Mouse (Mus musculus) midbrain, embryonic 11.5 days (tissue): ENCODE measurements around the gene Tomm34. TPM values are rescaled to one million over a fixed set of nuclear protein-coding genes. Genes with fewer than 3 reads are reported as not detected.
A peak's percentile ranks its signal among the peaks of the same experiment; 100 is the strongest.

Experiments used
- ATAC-seq: fragments of 200-750 bp; cut with Nextera tagmentation; 2 replicates; pipeline ENCODE4 v1.8.0; 2017; ENCODE audit warnings: moderate TSS enrichment, moderate library complexity; ENCODE audit not compliant: low FRiP score
- DNase-seq: peaks from one replicate; pipeline ENCODE4 v3.0.0; 2015; ENCODE audit warnings: low spot score; ENCODE audit errors: missing footprints
- H3K27ac ChIP-seq: fragments of 300-500 bp; sonication (generic); 2 replicates; pipeline ENCODE4 v1.5.1; 2014; ENCODE audit warnings: low read depth, low read length
- H3K27me3 ChIP-seq: fragments of 300-500 bp; sonication (generic); 2 replicates; pipeline ENCODE4 v1.6.1; 2014; ENCODE audit warnings: mild to moderate bottlenecking, low read length, moderate library complexity, mixed read lengths; ENCODE audit not compliant: control insufficient read depth, insufficient read depth
- H3K36me3 ChIP-seq: fragments of 300-500 bp; sonication (generic); 2 replicates; pipeline ENCODE4 v1.6.1; 2014; ENCODE audit warnings: mild to moderate bottlenecking, low read length, moderate library complexity, mixed read lengths; ENCODE audit not compliant: control insufficient read depth, insufficient read depth
- H3K4me1 ChIP-seq: fragments of 300-500 bp; sonication (generic); 2 replicates; pipeline ENCODE4 v1.6.1; 2014; ENCODE audit warnings: low read length; ENCODE audit not compliant: control insufficient read depth, insufficient read depth
- H3K4me2 ChIP-seq: fragments of 300-500 bp; sonication (generic); 2 replicates; pipeline ENCODE4 v1.6.1; 2014; ENCODE audit warnings: mild to moderate bottlenecking, moderate library complexity
- H3K4me3 ChIP-seq: fragments of 300-500 bp; sonication (generic); 2 replicates; pipeline ENCODE4 v1.5.1; 2014; ENCODE audit warnings: low read depth, low read length
- H3K9ac ChIP-seq: fragments of 300-500 bp; sonication (generic); 2 replicates; pipeline ENCODE4 v1.6.1; 2014; ENCODE audit warnings: low read length
- H3K9me3 ChIP-seq: fragments of 300-500 bp; sonication (generic); 2 replicates; pipeline ENCODE4 v1.6.1; 2016; ENCODE audit warnings: low read length; ENCODE audit not compliant: control insufficient read depth
- WGBS: fragments of 180-500 bp; shearing (Covaris S2); extraction: QIAGEN DNeasy Blood & Tissue Kit; methylation state at CpG from one replicate; pipeline ENCODE4 v1.1.7; 2014; 5-methylcytosine and 5-hydroxymethylcytosine counted together
- polyA plus RNA-seq: library from polyadenylated mRNA; unstranded; fragments of >200 nt; fragmentation: Nextera tagmentation; extraction: Ambion mirVana; gene quantifications from 2 replicates; pipeline ENCODE4 v1.2.1, GENCODE M21; 2014

Gene Tomm34
- polyA plus RNA-seq, 1 experiment from 2014 or later = 48.2 TPM

GRCm38 (mm10) chr2:164103501-164103900 lies 32.5 kb upstream of the Tomm34 start:
- ATAC-seq = no peak
- 39% methylated on average over 4 of the region's 4 CpGs for WGBS
- peak; percentile 89 for DNase-seq
- H3K27me3 ChIP-seq = no peaks in the 10 kb centered on the region
- peaks cover 7% of the 10 kb centered on the region for H3K4me1 ChIP-seq
- H3K4me2 ChIP-seq = no peak overlapping the region
- no peaks in the 10 kb centered on the region for H3K9me3 ChIP-seq
- no peak overlapping the region for H3K9ac ChIP-seq
- H3K4me3 ChIP-seq = no peak overlapping the region
- H3K27ac ChIP-seq = no peak overlapping the region
- H3K36me3 ChIP-seq = peaks cover 14% of the 10 kb centered on the region

- H3K27me3 ChIP-seq = no peaks in the 10 kb centered on the region
- no peak for ATAC-seq
- DNase-seq = no peak
- no peak overlapping the region for H3K9ac ChIP-seq
- peaks cover 16% of the 10 kb centered on the region for H3K36me3 ChIP-seq
- 88% methylated on average over 3 of the region's 3 CpGs for WGBS
- no peak overlapping the region for H3K4me2 ChIP-seq
- no peak overlapping the region for H3K4me3 ChIP-seq
- H3K9me3 ChIP-seq = no peaks in the 10 kb centered on the region
- no peak overlapping the region for H3K27ac ChIP-seq
- peaks cover 2% of the 10 kb centered on the region; the same call in 1 of the 2 replicates for H3K4me1 ChIP-seq
Measured at GRCm38 (mm10) chr2:164102366-164102765, 31.4 kb upstream of the Tomm34 start.

- no peak for ATAC-seq
- Histone ChIP-seq H3K9me3 (no peaks in the 10 kb centered on the region), H3K9ac (no peak overlapping the region), H3K27ac (no peak overlapping the region), H3K27me3 (no peaks in the 10 kb centered on the region), H3K4me1 (peaks cover 2% of the 10 kb centered on the region; the same call in 1 of the 2 replicates), H3K36me3 (peaks cover 16% of the 10 kb centered on the region), H3K4me2 (no peak overlapping the region), H3K4me3 (no peak overlapping the region)
- DNase-seq = peak; percentile 49
- WGBS = 89% methylated on average over 1 of the region's 1 CpGs
Measured at GRCm38 (mm10) chr2:164101936-164102335, 31.0 kb upstream of the Tomm34 start.

- Histone ChIP-seq H3K9ac (no peak overlapping the region), H3K4me2 (no peak overlapping the region), H3K4me3 (no peak overlapping the region), H3K27me3 (no peaks in the 10 kb centered on the region), H3K27ac (no peak overlapping the region), H3K9me3 (no peaks in the 10 kb centered on the region), H3K36me3 (peaks cover 16% of the 10 kb centered on the region), H3K4me1 (no peaks in the 10 kb centered on the region)
- ATAC-seq = no peak
- DNase-seq = peak; percentile 37
- 95% methylated on average over 11 of the region's 11 CpGs for WGBS
Measured at GRCm38 (mm10) chr2:164098603-164099250, 27.8 kb upstream of the Tomm34 start.

- no peak for DNase-seq
- Histone ChIP-seq H3K4me2 (no peak overlapping the region), H3K9me3 (no peaks in the 10 kb centered on the region), H3K27ac (no peak overlapping the region), H3K36me3 (peaks cover 3% of the 10 kb centered on the region; the same call in 1 of the 2 replicates), H3K9ac (no peak overlapping the region), H3K4me3 (no peak overlapping the region), H3K4me1 (no peaks in the 10 kb centered on the region), H3K27me3 (no peaks in the 10 kb centered on the region)
- 84% methylated on average over 7 of the region's 7 CpGs for WGBS
- ATAC-seq = no peak
Measured at GRCm38 (mm10) chr2:164094152-164094551, 23.2 kb upstream of the Tomm34 start.

- WGBS = 89% methylated on average over 4 of the region's 4 CpGs
- ATAC-seq (no peak), DNase-seq (peak; percentile 49)
- Histone ChIP-seq H3K4me3 (no peak overlapping the region), H3K4me1 (no peaks in the 10 kb centered on the region), H3K9ac (no peak overlapping the region), H3K27me3 (no peaks in the 10 kb centered on the region), H3K4me2 (no peak overlapping the region), H3K9me3 (no peaks in the 10 kb centered on the region), H3K27ac (no peak overlapping the region), H3K36me3 (peaks cover 9% of the 10 kb centered on the region)
Measured at GRCm38 (mm10) chr2:164089508-164089907, 18.5 kb upstream of the Tomm34 start.

GRCm38 (mm10) chr2:164087416-164088017 lies 16.5 kb upstream of the Tomm34 start:
- H3K9ac ChIP-seq = no peak overlapping the region
- ATAC-seq = no peak
- H3K4me1 ChIP-seq = no peaks in the 10 kb centered on the region
- no peak overlapping the region for H3K27ac ChIP-seq
- H3K4me2 ChIP-seq = no peak overlapping the region
- peaks cover 12% of the 10 kb centered on the region for H3K36me3 ChIP-seq
- H3K27me3 ChIP-seq = no peaks in the 10 kb centered on the region
- H3K4me3 ChIP-seq = no peak overlapping the region
- DNase-seq = peak; percentile 28
- H3K9me3 ChIP-seq = no peaks in the 10 kb centered on the region
- 92% methylated on average over 6 of the region's 6 CpGs for WGBS

- H3K4me3 ChIP-seq = no peak overlapping the region
- peaks cover 16% of the 10 kb centered on the region for H3K36me3 ChIP-seq
- H3K9ac ChIP-seq = no peak overlapping the region
- DNase-seq (no peak), ATAC-seq (no peak)
- no peaks in the 10 kb centered on the region for H3K4me1 ChIP-seq
- no peak overlapping the region for H3K27ac ChIP-seq
- no peak overlapping the region for H3K4me2 ChIP-seq
- no peaks in the 10 kb centered on the region for H3K9me3 ChIP-seq
- H3K27me3 ChIP-seq = no peaks in the 10 kb centered on the region
- 90% methylated on average over 7 of the region's 7 CpGs for WGBS
Measured at GRCm38 (mm10) chr2:164084342-164084700, 13.4 kb upstream of the Tomm34 start.

GRCm38 (mm10) chr2:164083609-164084341 lies 12.8 kb upstream of the Tomm34 start:
- Histone ChIP-seq H3K4me2 (no peak overlapping the region), H3K36me3 (peaks cover 16% of the 10 kb centered on the region), H3K27me3 (no peaks in the 10 kb centered on the region), H3K4me1 (no peaks in the 10 kb centered on the region), H3K9me3 (no peaks in the 10 kb centered on the region), H3K4me3 (no peak overlapping the region), H3K27ac (no peak overlapping the region), H3K9ac (no peak overlapping the region)
- ATAC-seq (no peak), DNase-seq (no peak)
- 91% methylated on average over 19 of the region's 19 CpGs for WGBS
